Mouse (Mus musculus): ENCODE data around the gene Mrpl41. TPM values are rescaled to one million over a fixed set of nuclear protein-coding genes. Genes with fewer than 3 reads are reported as not detected.
A peak's percentile ranks its signal among the peaks of the same experiment; 100 is the strongest.
"Not testable (repeated sequence)": the region's sequence is repeated elsewhere in the genome, so short reads cannot be mapped to it uniquely, and the experiment has no call there.

Gene Mrpl41
- polyA plus RNA-seq, 1 experiment from 2014 or later = 124 TPM

GRCm38 (mm10) chr2:24970386-24970785 lies 4.5 kb downstream of the Mrpl41 start:
- WGBS = 87% methylated on average over 4 of the region's 4 CpGs
- H3K36me3 ChIP-seq (replicated peaks) = peaks cover 81% of the 10 kb centered on the region

GRCm38 (mm10) chr2:24962304-24963000 lies 12.4 kb downstream of the Mrpl41 start, which contains the start of gene Dph7:
Gene Dph7 (plus strand): TSS chr2:24962400.
- Histone ChIP-seq H3K36me3 (replicated peaks) (peaks cover 86% of the 10 kb centered on the region), H3K9me3 (no peaks in the 10 kb centered on the region), H3K4me3 (peak within 1 kb of the TSS; percentile 85), H3K27ac (peak within 1 kb of the TSS; percentile 92), H3K27me3 (ENCODE audit: poor library complexity, severe bottlenecking) (no peaks in the 10 kb centered on the region), H3K4me1 (peaks cover 13% of the 10 kb centered on the region)
- DNase-seq (ENCODE audit: extremely low spot score, low spot score) = peak; percentile 89
- WGBS = 1% methylated on average over 28 of the region's 28 CpGs

More at GRCm38 (mm10) chr2:24970386-24970785, 4.5 kb downstream of the Mrpl41 start:
- Histone ChIP-seq H3K4me1 (peaks cover 16% of the 10 kb centered on the region), H3K27me3 (ENCODE audit: poor library complexity, severe bottlenecking) (no peaks in the 10 kb centered on the region), H3K4me3 (no peak overlapping the region), H3K9me3 (no peaks in the 10 kb centered on the region), H3K27ac (no peak overlapping the region)
- DNase-seq (ENCODE audit: extremely low spot score, low spot score) = no peak

- no peak overlapping the region for H3K4me3 ChIP-seq
- H3K27ac ChIP-seq = no peak overlapping the region
- no peak for DNase-seq (ENCODE audit: extremely low spot score, low spot score)
- peaks cover 13% of the 10 kb centered on the region for H3K4me1 ChIP-seq
- no peaks in the 10 kb centered on the region for H3K27me3 ChIP-seq (ENCODE audit: poor library complexity, severe bottlenecking)
- peaks cover 86% of the 10 kb centered on the region for H3K36me3 ChIP-seq (replicated peaks)
- 41% methylated on average over 3 of the region's 3 CpGs for WGBS
- no peaks in the 10 kb centered on the region for H3K9me3 ChIP-seq
Measured at GRCm38 (mm10) chr2:24960910-24961309, 14.0 kb downstream of the Mrpl41 start.

- Histone ChIP-seq H3K27me3 (ENCODE audit: poor library complexity, severe bottlenecking) (peaks cover 12% of the 10 kb centered on the region), H3K9me3 (no peaks in the 10 kb centered on the region), H3K4me3 (no peak overlapping the region), H3K4me1 (peaks cover 22% of the 10 kb centered on the region), H3K27ac (no peak overlapping the region), H3K36me3 (replicated peaks) (peaks cover 60% of the 10 kb centered on the region)
- 82% methylated on average over 4 of the region's 4 CpGs for whole genome bisulfite sequencing
- DNase-seq (ENCODE audit: extremely low spot score, low spot score) = no peak
Measured at GRCm38 (mm10) chr2:24952537-24953055, 22.3 kb downstream of the Mrpl41 start.

GRCm38 (mm10) chr2:24950189-24950535 lies 24.7 kb downstream of the Mrpl41 start:
- no peaks in the 10 kb centered on the region for H3K9me3 ChIP-seq
- H3K27ac ChIP-seq = peak overlapping the region; percentile 95
- peaks cover 36% of the 10 kb centered on the region for H3K36me3 ChIP-seq (replicated peaks)
- no peak for DNase-seq (ENCODE audit: extremely low spot score, low spot score)
- H3K27me3 ChIP-seq (ENCODE audit: poor library complexity, severe bottlenecking) = peaks cover 15% of the 10 kb centered on the region
- WGBS = 0% methylated on average over 31 of the region's 31 CpGs
- peak overlapping the region; percentile 99 for H3K4me3 ChIP-seq
- peaks cover 22% of the 10 kb centered on the region for H3K4me1 ChIP-seq

- peak; percentile 96 for DNase-seq (ENCODE audit: extremely low spot score, low spot score)
- H3K4me3 ChIP-seq = peak within 1 kb of the TSS; percentile 99
- peaks cover 22% of the 10 kb centered on the region for H3K4me1 ChIP-seq
- peak within 1 kb of the TSS; percentile 95 for H3K27ac ChIP-seq
- peaks cover 15% of the 10 kb centered on the region for H3K27me3 ChIP-seq (ENCODE audit: poor library complexity, severe bottlenecking)
- WGBS = under 1% methylated on average over 106 of the region's 108 CpGs
- H3K9me3 ChIP-seq = no peaks in the 10 kb centered on the region
- peaks cover 30% of the 10 kb centered on the region for H3K36me3 ChIP-seq (replicated peaks)
Measured at GRCm38 (mm10) chr2:24949421-24950188, 25.3 kb downstream of the Mrpl41 start, which contains the start of gene Zmynd19. Gene Zmynd19 (plus strand): TSS chr2:24949792.

- H3K36me3 ChIP-seq (replicated peaks); H3K4me3 ChIP-seq; H3K9me3 ChIP-seq; H3K4me1 ChIP-seq; H3K27ac ChIP-seq; DNase-seq (ENCODE audit: extremely low spot score, low spot score): not testable (repeated sequence)
- 56% methylated on average over 2 of the region's 2 CpGs for WGBS
- peaks cover 15% of the 10 kb centered on the region for H3K27me3 ChIP-seq (ENCODE audit: poor library complexity, severe bottlenecking)
Measured at GRCm38 (mm10) chr2:24944304-24944703, 30.6 kb downstream of the Mrpl41 start.

- whole genome bisulfite sequencing = 81% methylated on average over 4 of the region's 4 CpGs
- Histone ChIP-seq H3K4me3 (no peak overlapping the region), H3K27me3 (ENCODE audit: poor library complexity, severe bottlenecking) (peaks cover 5% of the 10 kb centered on the region; the same call in 1 of the 2 replicates)
Measured at GRCm38 (mm10) chr2:24942092-24942491, 32.8 kb downstream of the Mrpl41 start.

GRCm38 (mm10) chr2:24935057-24935796 lies 39.7 kb downstream of the Mrpl41 start, which contains the start of gene Arrdc1:
Gene Arrdc1 (minus strand): TSS chr2:24935252.
- Histone ChIP-seq H3K4me1 (peaks cover 21% of the 10 kb centered on the region), H3K4me3 (peak within 1 kb of the TSS; percentile 67), H3K27me3 (ENCODE audit: poor library complexity, severe bottlenecking) (peaks cover 25% of the 10 kb centered on the region), H3K9me3 (no peaks in the 10 kb centered on the region), H3K36me3 (replicated peaks) (no peaks in the 10 kb centered on the region), H3K27ac (peak within 1 kb of the TSS; percentile 83)
- peak; percentile 95 for DNase-seq (ENCODE audit: extremely low spot score, low spot score)
- under 1% methylated on average over 48 of the region's 49 CpGs for WGBS

More at GRCm38 (mm10) chr2:24942092-24942491, 32.8 kb downstream of the Mrpl41 start:
- no peak for DNase-seq (ENCODE audit: extremely low spot score, low spot score)
- H3K4me1 ChIP-seq = no peaks in the 10 kb centered on the region
- H3K9me3 ChIP-seq = no peaks in the 10 kb centered on the region
- H3K36me3 ChIP-seq (replicated peaks) = no peaks in the 10 kb centered on the region
- H3K27ac ChIP-seq = no peak overlapping the region

- WGBS = 5% methylated on average over 19 of the region's 19 CpGs
- peaks cover 21% of the 10 kb centered on the region for H3K4me1 ChIP-seq
- DNase-seq (ENCODE audit: extremely low spot score, low spot score) = peak; percentile 21
- H3K27ac ChIP-seq = peak overlapping the region; percentile 82
- no peaks in the 10 kb centered on the region for H3K36me3 ChIP-seq (replicated peaks)
- no peaks in the 10 kb centered on the region for H3K9me3 ChIP-seq
- H3K27me3 ChIP-seq (ENCODE audit: poor library complexity, severe bottlenecking) = peaks cover 25% of the 10 kb centered on the region
- H3K4me3 ChIP-seq = peak overlapping the region; percentile 67
Measured at GRCm38 (mm10) chr2:24934441-24934963, 40.4 kb downstream of the Mrpl41 start.

GRCm38 (mm10) chr2:24929593-24929992 lies 45.3 kb downstream of the Mrpl41 start:
- H3K36me3 ChIP-seq (replicated peaks) = no peaks in the 10 kb centered on the region
- peaks cover 11% of the 10 kb centered on the region for H3K4me1 ChIP-seq
- H3K27me3 ChIP-seq (ENCODE audit: poor library complexity, severe bottlenecking) = peaks cover 14% of the 10 kb centered on the region
- WGBS = 90% methylated on average over 5 of the region's 5 CpGs
- H3K4me3 ChIP-seq = no peak overlapping the region
- H3K9me3 ChIP-seq = no peaks in the 10 kb centered on the region
- no peak overlapping the region for H3K27ac ChIP-seq
- no peak for DNase-seq (ENCODE audit: extremely low spot score, low spot score)

- 64% methylated on average over 2 of the region's 2 CpGs for WGBS
- no peak for DNase-seq (ENCODE audit: extremely low spot score, low spot score)
- Histone ChIP-seq H3K4me3 (no peak overlapping the region), H3K4me1 (peaks cover 6% of the 10 kb centered on the region), H3K27me3 (ENCODE audit: poor library complexity, severe bottlenecking) (peaks cover 9% of the 10 kb centered on the region), H3K9me3 (no peaks in the 10 kb centered on the region), H3K27ac (no peak overlapping the region), H3K36me3 (replicated peaks) (no peaks in the 10 kb centered on the region)
Measured at GRCm38 (mm10) chr2:24929119-24929518, 45.8 kb downstream of the Mrpl41 start.

All from forebrain, embryonic 10.5 days (tissue).